Comparison of ENCODE assay signal across 9 mouse cellular contexts in the genomic region with DNA sequence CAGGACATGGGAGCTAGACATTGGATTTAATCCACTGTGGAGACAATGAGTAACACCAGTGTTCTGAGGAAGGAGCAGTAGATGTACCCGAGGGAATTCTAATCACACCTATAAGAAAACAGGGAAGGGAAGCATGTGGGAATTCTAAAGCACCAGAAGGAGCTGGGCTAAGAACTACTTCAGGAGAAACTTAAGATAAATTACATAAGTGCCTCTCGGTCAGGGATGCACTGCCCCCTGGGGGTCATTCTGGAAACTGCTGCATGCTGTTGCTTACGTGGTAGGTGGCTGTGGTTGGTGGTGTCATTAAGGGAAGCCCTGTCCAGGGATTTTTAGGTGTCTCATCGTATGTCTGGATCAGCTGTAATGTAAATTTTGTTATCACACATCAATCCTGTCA. TPM values are rescaled to one million over a fixed set of nuclear protein-coding genes. Genes with fewer than 3 reads are reported as not detected.
DNase-seq lines count a peak whose midpoint lies in the region; ATAC-seq and TF ChIP-seq lines count a peak whose summit lies in the region.
"Had no signal": no experiment of that assay in that cellular context is flagged by ENCODE, and none has a peak within 500 bp of the region (broad histone marks: within the 10 kb centered on the region; RNA-seq: fewer than 3 reads in every experiment).

No protein-coding gene starts in this region.

- H3K79me2 ChIP-seq in MEL (ENCODE audit: control insufficient read depth, insufficient read depth, low read length, poor library complexity): no peaks in the 10 kb centered on the region

- no peak overlapping the region for H3K4me3 ChIP-seq in MEL (ENCODE audit: control insufficient read depth in 1 of 2, insufficient read depth in 1 of 2, low read depth in 2 of 2, low read length in 2 of 2)
- no peak overlapping the region for H3K4me3 ChIP-seq in forebrain, embryonic 14.5 days (ENCODE audit: low read depth, low read length)

- TF ChIP-seq EP300 in MEL (IDR thresholded peaks at IDR 0.05; ENCODE audit: low read depth in 1 of 2, low read length in 2 of 2): no peak

- no peaks in the 10 kb centered on the region for H3K36me3 ChIP-seq in MEL (ENCODE audit: control insufficient read depth in 1 of 2, insufficient read depth in 2 of 2, low read length in 2 of 2)
- H3K36me3 ChIP-seq in forebrain, embryonic 14.5 days (ENCODE audit: control insufficient read depth, insufficient read depth, low read length): no peaks in the 10 kb centered on the region

- peak; percentile 83 to 94 (median 87) for TF ChIP-seq CTCF in MEL (IDR thresholded peaks at IDR 0.05 in 2 of 3, conservative IDR thresholded peaks at IDR 0.05 in 1 of 3; ENCODE audit: control insufficient read depth in 1 of 3, insufficient read depth in 1 of 3, low read depth in 2 of 3, low read length in 3 of 3, poor library complexity in 1 of 3, severe bottlenecking in 1 of 3)

- peak; percentile 93 for TF ChIP-seq RAD21 in MEL (IDR thresholded peaks at IDR 0.05; ENCODE audit: low read depth, low read length)

- H3K4me1 ChIP-seq in MEL (ENCODE audit: control insufficient read depth in 1 of 2, insufficient read depth in 2 of 2, low read length in 2 of 2): no peaks in the 10 kb centered on the region
- H3K4me1 ChIP-seq in forebrain, embryonic 14.5 days (ENCODE audit: control insufficient read depth, insufficient read depth, low read length): no peaks in the 10 kb centered on the region

- no peak for TF ChIP-seq POLR2A in MEL (IDR thresholded peaks at IDR 0.05; ENCODE audit: control insufficient read depth in 1 of 2, insufficient read depth in 1 of 2, low read depth in 1 of 2, low read length in 2 of 2, poor library complexity in 1 of 2)

- H3K9ac ChIP-seq in MEL (ENCODE audit: control insufficient read depth, low read depth, low read length, poor library complexity, severe bottlenecking): no peak overlapping the region
- H3K9ac ChIP-seq in forebrain, embryonic 14.5 days (ENCODE audit: low read length): no peak overlapping the region

- H3K4me2 ChIP-seq in forebrain, embryonic 14.5 days (ENCODE audit: low read length): no peak overlapping the region

- H3K9me3 ChIP-seq in MEL (replicated peaks; ENCODE audit: insufficient read depth, low read length): no peaks in the 10 kb centered on the region
- H3K9me3 ChIP-seq in forebrain, embryonic 14.5 days (replicated peaks; ENCODE audit: control insufficient read depth, low read length): no peaks in the 10 kb centered on the region

- H3K27me3 ChIP-seq in MEL (ENCODE audit: control insufficient read depth in 1 of 2, insufficient read depth in 2 of 2, low read length in 2 of 2): peaks cover 0 to 2% of the 10 kb centered on the region in 2 experiments; a peak in 2 of 4 replicates
- H3K27me3 ChIP-seq in forebrain, embryonic 14.5 days (replicated peaks; ENCODE audit: control insufficient read depth, insufficient read depth, low read length): no peaks in the 10 kb centered on the region

- ATAC-seq in forebrain, embryonic 14.5 days: peak; percentile 71

- no peak overlapping the region for H3K27ac ChIP-seq in MEL (ENCODE audit: control insufficient read depth, low read depth, low read length)
- H3K27ac ChIP-seq in forebrain, embryonic 14.5 days (ENCODE audit: low read depth, low read length): no peak overlapping the region

- peak; percentile 78 for DNase-seq in MEL (ENCODE audit: low read depth, low spot score)
- peak; percentile 56 for DNase-seq in c-Kit-positive CD71-positive TER-119-negative erythroid progenitor cells, embryonic 14.5 days (ENCODE audit: low read depth)
- DNase-seq in forebrain, embryonic 14.5 days (ENCODE audit: low spot score): peak; percentile 81
- peak; percentile 83 to 88 for DNase-seq in heart, postnatal 36 days
- DNase-seq in layer of hippocampus, adult 9-10 months (ENCODE audit: low spot score): peak; percentile 75
- DNase-seq in lung, postnatal 14 days: peak; percentile 91
- peak; percentile 45 for DNase-seq in retina, postnatal 7 days (ENCODE audit: low read depth, low spot score)
- peak; percentile 65 for DNase-seq in urinary bladder, adult 2 months (ENCODE audit: low spot score)

- 16% methylated on average over 4 of the region's 4 CpGs for WGBS in forebrain, embryonic 14.5 days

- intact Hi-C loops in heart, postnatal 36 days (cut with DNase I): loop anchor here (1.0 to 5.0 kb wide), 3 partner anchors 165 to 480 kb away; partner anchors contain the start of gene Atp8a1

TF ChIP-seq in MEL, 35 proteins besides CTCF, POLR2A, EP300 and RAD21:
- TF ChIP-seq SMC3 (IDR thresholded peaks at IDR 0.05; ENCODE audit: low read depth, low read length) (peak; percentile 98), GATA1 (IDR thresholded peaks at IDR 0.05; ENCODE audit: low read depth, low read length) (no peak), GABPA (IDR thresholded peaks at IDR 0.05; ENCODE audit: low read depth, low read length) (no peak), MYB (IDR thresholded peaks at IDR 0.05; ENCODE audit: low read depth, low read length) (no peak), ZC3H11A (IDR thresholded peaks at IDR 0.05; ENCODE audit: low read depth, low read length) (peak; percentile 95), MEF2A (IDR thresholded peaks at IDR 0.05; ENCODE audit: extremely low read depth, insufficient replicate concordance, low read depth, low read length, poor library complexity, severe bottlenecking) (no peak), POLR2AphosphoS2 (IDR thresholded peaks at IDR 0.05; ENCODE audit: low read length) (no peak), ETS1 (IDR thresholded peaks at IDR 0.05; ENCODE audit: low read depth, low read length) (no peak)

RNA-seq across cellular contexts. Expression of gene Grxcr1, which starts 19.0 kb away (rescaled TPM):
- not detected in 2 replicates for total RNA-seq in MEL (2012; rRNA removed)
- not detected for polyA plus RNA-seq in MEL (2012; ENCODE audit: insufficient read depth in 1 of 2, insufficient read length in 2 of 2, low read depth in 1 of 2, low replicate concordance in 2 of 2, missing spikeins in 1 of 2)
- not detected in 2 replicates for polyA plus RNA-seq in forebrain, embryonic 14.5 days (2014; fragmentation: Nextera tagmentation; extraction: Ambion mirVana)
- not detected for total RNA-seq in heart, postnatal 36 days (2021)
- not detected in 2 replicates for polyA plus RNA-seq in urinary bladder, adult 2 months (2012; rRNA removed)
- polyA plus RNA-seq: liver, embryonic 16.5 days had no signal
